Mouse (Mus musculus) urinary bladder, adult 18-20 months (tissue): ENCODE data around the gene Unk.
A peak's percentile ranks its signal among the peaks of the same experiment; 100 is the strongest.

Experiments used
- DNase-seq, 2 experiments: peaks; one replicate each; pipeline ENCODE4 v3.0.0; 2022; ENCODE audit warnings: low spot score in 2 of 2, mixed read lengths in 2 of 2

The Unk gene

GRCm38 (mm10) chr11:116029086-116029865 is 846 bp upstream of the Unk start:
- no peak for DNase-seq

- DNase-seq = peak in 1 of 2 experiments; percentile 37
Measured at GRCm38 (mm10) chr11:116030898-116031845, 1.1 kb downstream of the Unk start.

- DNase-seq = no peak
Measured at GRCm38 (mm10) chr11:116034584-116034983, 4.5 kb downstream of the Unk start.

- no peak for DNase-seq
Measured at GRCm38 (mm10) chr11:116036671-116037070, 6.5 kb downstream of the Unk start.

GRCm38 (mm10) chr11:116037826-116038225 is 7.7 kb downstream of the Unk start:
- DNase-seq = no peak

GRCm38 (mm10) chr11:116040593-116040992 is 10.5 kb downstream of the Unk start:
- DNase-seq = no peak

GRCm38 (mm10) chr11:116041833-116042232 is 11.7 kb downstream of the Unk start:
- no peak for DNase-seq

- no peak for DNase-seq
Measured at GRCm38 (mm10) chr11:116042372-116043138, 12.4 kb downstream of the Unk start.

- DNase-seq = no peak
Measured at GRCm38 (mm10) chr11:116043286-116043685, 13.2 kb downstream of the Unk start.

GRCm38 (mm10) chr11:116045173-116045572 is 15.1 kb downstream of the Unk start:
- DNase-seq = no peak

GRCm38 (mm10) chr11:116049610-116050009 is 19.5 kb downstream of the Unk start:
- no peak for DNase-seq

- DNase-seq = no peak
Measured at GRCm38 (mm10) chr11:116050196-116050595, 20.1 kb downstream of the Unk start.

GRCm38 (mm10) chr11:116053510-116054229 is 23.5 kb downstream of the Unk start:
- no peak for DNase-seq

GRCm38 (mm10) chr11:116055873-116056272 is 25.8 kb downstream of the Unk start:
- no peak for DNase-seq

GRCm38 (mm10) chr11:116057237-116057881 is 27.2 kb downstream of the Unk start:
- DNase-seq = no peak

GRCm38 (mm10) chr11:116058022-116058614 is 28.0 kb downstream of the Unk start:
- no peak for DNase-seq

- no peak for DNase-seq
Measured at GRCm38 (mm10) chr11:116058868-116059690, 29.0 kb downstream of the Unk start.

GRCm38 (mm10) chr11:116059691-116060025 is 29.5 kb downstream of the Unk start:
- DNase-seq = no peak

GRCm38 (mm10) chr11:116060596-116060995 is 30.5 kb downstream of the Unk start:
- DNase-seq = peak; percentile 26 to 49
